Mouse (Mus musculus) liver, adult 2 months (tissue): Measurements from ENCODE around the gene Gde1.

ENCODE experiments used
- CTCF ChIP-seq: fragments of 200-500 bp; IDR thresholded peaks from 2 replicates; pipeline ENCODE4 v1.5.1; 2011; ENCODE audit warnings: low read depth, low read length, control low read depth
- POLR2A ChIP-seq: fragments of 200-500 bp; IDR thresholded peaks from 2 replicates; pipeline ENCODE4 v1.6.1; 2011; ENCODE audit warnings: low read length, control low read depth; ENCODE audit not compliant: insufficient read depth; ENCODE audit errors: extremely low read depth

GRCm38 (mm10) chr7:118751625-118752024 is 46.0 kb upstream of the Gde1 start:
- no peak for TF ChIP-seq CTCF
- TF ChIP-seq POLR2A = no peak
